Mouse (Mus musculus) liver, embryonic 16.5 days (tissue): ENCODE data around the gene Ide. TPM values are rescaled to one million over a fixed set of nuclear protein-coding genes. Genes with fewer than 3 reads are reported as not detected.

ENCODE experiments used
- ATAC-seq: fragments of 200-750 bp; cut with Nextera tagmentation; 2 replicates; pipeline ENCODE4 v1.8.0; 2017; ENCODE audit warnings: low read depth, mild to moderate bottlenecking, moderate number of reproducible peaks, moderate library complexity
- H3K27ac ChIP-seq: fragments of 300-500 bp; sonication (generic); 2 replicates; pipeline ENCODE4 v1.5.1; 2014; ENCODE audit warnings: mild to moderate bottlenecking, low read length
- H3K27me3 ChIP-seq: fragments of 300-500 bp; sonication (generic); 2 replicates; pipeline ENCODE4 v1.6.1; 2014; ENCODE audit warnings: low read depth, low read length, mixed read lengths; ENCODE audit not compliant: control insufficient read depth, insufficient read depth
- H3K36me3 ChIP-seq: fragments of 300-500 bp; sonication (generic); 2 replicates; pipeline ENCODE4 v1.6.1; 2014; ENCODE audit warnings: mild to moderate bottlenecking; ENCODE audit not compliant: control insufficient read depth, insufficient read depth
- H3K4me1 ChIP-seq: fragments of 300-500 bp; sonication (generic); 2 replicates; pipeline ENCODE4 v1.6.1; 2014; ENCODE audit warnings: low read depth, low read length, mixed read lengths; ENCODE audit not compliant: control insufficient read depth
- H3K4me2 ChIP-seq: fragments of 300-500 bp; sonication (generic); 2 replicates; pipeline ENCODE4 v1.6.1; 2014; ENCODE audit warnings: low read depth, low read length, mixed read lengths
- H3K4me3 ChIP-seq: fragments of 300-500 bp; sonication (generic); 2 replicates; pipeline ENCODE4 v1.5.1; 2014; ENCODE audit warnings: low read depth, mild to moderate bottlenecking, low read length
- H3K9ac ChIP-seq: fragments of 300-500 bp; sonication (generic); 2 replicates; pipeline ENCODE4 v1.6.1; 2014; ENCODE audit warnings: low read depth, low read length
- H3K9me3 ChIP-seq: fragments of 300-500 bp; sonication (generic); replicated peaks from 2 replicates; pipeline ENCODE4 v1.6.1; 2016; ENCODE audit warnings: low read length; ENCODE audit not compliant: control insufficient read depth
- WGBS: fragments of 180-500 bp; shearing (Covaris S2); extraction: QIAGEN DNeasy Blood & Tissue Kit; methylation state at CpG from one replicate; pipeline ENCODE4 v1.1.7; 2014; ENCODE audit not compliant: insufficient replicate concordance; 5-methylcytosine and 5-hydroxymethylcytosine counted together
- polyA plus RNA-seq: library from polyadenylated mRNA; unstranded; fragments of >200 nt; fragmentation: Nextera tagmentation; extraction: Ambion mirVana; gene quantifications from 2 replicates; pipeline ENCODE4 v1.2.1, GENCODE M21; 2015

Gene Ide
- polyA plus RNA-seq, 1 experiment from 2014 or later = 24.7 TPM

DNA sequence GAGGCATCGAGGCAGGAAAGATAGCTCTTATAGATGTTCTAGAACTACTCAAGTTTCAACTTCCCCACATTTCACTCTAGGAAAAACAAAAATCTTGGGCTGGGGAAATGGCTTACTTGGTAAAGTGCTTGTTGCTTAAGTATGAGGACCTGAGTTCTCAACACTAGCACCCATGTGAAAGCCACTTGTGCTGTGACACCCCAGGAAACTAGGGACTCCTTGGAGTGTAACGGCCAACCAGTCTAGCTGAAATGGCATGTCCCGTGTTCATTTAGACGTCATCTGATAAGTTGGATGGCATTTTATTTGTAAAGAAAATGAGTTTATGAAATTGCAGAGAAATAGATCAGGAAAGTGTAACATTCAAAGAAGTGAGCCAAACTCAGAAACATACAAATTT lies 32.3 kb upstream of the Ide start:
- WGBS = 70% methylated on average over 4 of the region's 4 CpGs
- ATAC-seq = no peak
- H3K36me3 ChIP-seq = no peaks in the 10 kb centered on the region
- H3K4me2 ChIP-seq = no peak overlapping the region
- no peaks in the 10 kb centered on the region for H3K9me3 ChIP-seq
- H3K4me3 ChIP-seq = no peak overlapping the region
- H3K27ac ChIP-seq = no peak overlapping the region
- H3K9ac ChIP-seq = no peak overlapping the region
- H3K4me1 ChIP-seq = no peaks in the 10 kb centered on the region
- H3K27me3 ChIP-seq = no peaks in the 10 kb centered on the region

DNA sequence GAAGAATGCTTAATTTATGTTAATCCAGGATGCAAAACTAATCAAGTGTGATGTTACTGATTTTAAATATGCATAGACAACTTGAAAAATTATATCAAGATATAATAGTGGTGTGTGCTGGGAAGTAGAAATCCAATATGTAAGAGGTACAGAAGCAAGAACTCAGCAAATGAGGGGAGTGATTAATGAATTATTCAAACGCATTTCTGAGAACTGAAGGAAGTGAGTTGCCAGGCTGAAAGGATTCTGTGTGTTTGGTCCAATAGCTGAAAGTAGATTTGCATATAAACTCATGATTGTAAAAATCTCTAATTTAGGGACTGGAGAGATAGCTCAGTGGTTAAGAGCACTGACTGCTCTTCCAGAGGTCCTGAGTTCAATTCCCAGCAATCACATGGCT lies 31.3 kb upstream of the Ide start:
- H3K9me3 ChIP-seq = no peaks in the 10 kb centered on the region
- no peaks in the 10 kb centered on the region for H3K36me3 ChIP-seq
- H3K4me2 ChIP-seq = no peak overlapping the region
- no peaks in the 10 kb centered on the region for H3K4me1 ChIP-seq
- no peak overlapping the region for H3K27ac ChIP-seq
- no peaks in the 10 kb centered on the region for H3K27me3 ChIP-seq
- H3K9ac ChIP-seq = no peak overlapping the region
- H3K4me3 ChIP-seq = no peak overlapping the region
- no peak for ATAC-seq
- 65% methylated on average over 1 of the region's 1 CpGs for WGBS

- WGBS = 64% methylated on average over 11 of the region's 11 CpGs
- 0 out of 2 replicates have a peak, but pooled peaks have one; percentile 39 for ATAC-seq
- H3K9me3 ChIP-seq = no peaks in the 10 kb centered on the region
These were observed 25.7 kb upstream of the Ide start for GRCm38 (mm10) chr19:37363128-37363939.

GRCm38 (mm10) chr19:37362545-37362944 lies 24.9 kb upstream of the Ide start:
- Histone ChIP-seq H3K9ac (no peak overlapping the region), H3K27me3 (no peaks in the 10 kb centered on the region), H3K27ac (no peak overlapping the region), H3K9me3 (no peaks in the 10 kb centered on the region), H3K4me3 (no peak overlapping the region), H3K36me3 (no peaks in the 10 kb centered on the region), H3K4me1 (no peaks in the 10 kb centered on the region; the same call in 1 of the 2 replicates), H3K4me2 (no peak overlapping the region)
- ATAC-seq = no peak
- WGBS = 53% methylated on average over 5 of the region's 5 CpGs

More at GRCm38 (mm10) chr19:37363128-37363939, 25.7 kb upstream of the Ide start:
- Histone ChIP-seq H3K4me1 (no peaks in the 10 kb centered on the region; the same call in 1 of the 2 replicates), H3K4me2 (no peak overlapping the region), H3K4me3 (no peak overlapping the region), H3K27ac (no peak overlapping the region), H3K36me3 (no peaks in the 10 kb centered on the region), H3K9ac (no peak overlapping the region), H3K27me3 (no peaks in the 10 kb centered on the region)

- H3K36me3 ChIP-seq = no peaks in the 10 kb centered on the region
- no peak overlapping the region for H3K27ac ChIP-seq
- no peak overlapping the region for H3K4me2 ChIP-seq
- H3K4me3 ChIP-seq = no peak overlapping the region
- no peak overlapping the region for H3K9ac ChIP-seq
- no peaks in the 10 kb centered on the region; the same call in 1 of the 2 replicates for H3K4me1 ChIP-seq
- 18% methylated on average over 5 of the region's 5 CpGs for WGBS
- no peak for ATAC-seq
- H3K9me3 ChIP-seq = no peaks in the 10 kb centered on the region
- H3K27me3 ChIP-seq = no peaks in the 10 kb centered on the region
These were observed 22.4 kb upstream of the Ide start for GRCm38 (mm10) chr19:37360044-37360443.

- Histone ChIP-seq H3K36me3 (peaks cover 5% of the 10 kb centered on the region; the same call in 1 of the 2 replicates), H3K27ac (no peak overlapping the region), H3K9ac (no peak overlapping the region), H3K9me3 (no peaks in the 10 kb centered on the region), H3K4me1 (peaks cover 5% of the 10 kb centered on the region; the same call in 1 of the 2 replicates), H3K4me3 (no peak overlapping the region), H3K4me2 (no peak overlapping the region), H3K27me3 (no peaks in the 10 kb centered on the region)
- WGBS = 80% methylated on average over 6 of the region's 6 CpGs
- ATAC-seq = no peak
These were observed 15.7 kb upstream of the Ide start for GRCm38 (mm10) chr19:37353331-37353730.

DNA sequence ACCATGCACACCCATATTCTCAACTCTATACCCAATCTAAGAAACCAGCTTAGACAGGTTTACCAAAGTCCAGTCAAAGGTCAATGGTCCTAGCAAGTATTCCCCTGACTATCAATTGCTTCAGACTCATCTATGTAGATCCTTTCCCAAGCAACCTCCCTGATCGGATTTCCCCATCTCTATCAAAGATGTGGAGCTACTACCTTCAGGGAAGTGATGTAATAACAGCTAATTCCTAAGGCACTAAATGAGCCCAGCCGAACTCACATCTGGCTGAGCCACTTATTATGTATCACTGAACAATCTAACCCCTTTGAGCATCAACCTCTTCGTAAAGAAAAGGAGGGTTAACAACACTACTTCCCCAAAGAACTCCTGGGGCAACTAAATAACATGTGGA lies 15.1 kb upstream of the Ide start:
- Histone ChIP-seq H3K4me2 (no peak overlapping the region), H3K9ac (no peak overlapping the region), H3K9me3 (no peaks in the 10 kb centered on the region), H3K27me3 (no peaks in the 10 kb centered on the region), H3K27ac (no peak overlapping the region), H3K4me1 (peaks cover 5% of the 10 kb centered on the region; the same call in 1 of the 2 replicates), H3K4me3 (no peak overlapping the region), H3K36me3 (peaks cover 5% of the 10 kb centered on the region; the same call in 1 of the 2 replicates)
- no peak for ATAC-seq
- 79% methylated on average over 3 of the region's 3 CpGs for WGBS

DNA sequence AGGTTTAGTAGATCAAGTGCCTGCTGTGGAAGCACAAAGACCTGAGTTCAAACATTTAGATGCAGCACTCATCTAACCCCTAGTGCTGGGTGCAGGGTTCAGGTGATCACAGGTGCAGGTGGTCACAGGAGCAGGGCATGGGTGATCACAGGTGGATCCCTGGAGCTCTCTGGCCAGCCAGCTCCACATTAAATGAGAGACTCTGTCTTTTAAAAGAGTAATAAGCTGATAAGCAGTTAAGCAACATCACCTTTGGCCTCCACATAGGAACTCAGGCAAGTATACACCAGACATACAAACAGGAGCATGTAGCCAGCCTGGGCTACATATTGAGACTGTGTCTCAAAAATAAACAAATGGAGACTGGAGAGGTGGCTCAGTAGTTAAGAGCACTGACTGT lies 11.3 kb upstream of the Ide start:
- Histone ChIP-seq H3K4me1 (peaks cover 5% of the 10 kb centered on the region; the same call in 1 of the 2 replicates), H3K27me3 (no peaks in the 10 kb centered on the region), H3K27ac (no peak overlapping the region), H3K36me3 (peaks cover 5% of the 10 kb centered on the region; the same call in 1 of the 2 replicates), H3K4me3 (no peak overlapping the region), H3K4me2 (no peak overlapping the region), H3K9me3 (no peaks in the 10 kb centered on the region), H3K9ac (no peak overlapping the region)
- no peak for ATAC-seq

DNA sequence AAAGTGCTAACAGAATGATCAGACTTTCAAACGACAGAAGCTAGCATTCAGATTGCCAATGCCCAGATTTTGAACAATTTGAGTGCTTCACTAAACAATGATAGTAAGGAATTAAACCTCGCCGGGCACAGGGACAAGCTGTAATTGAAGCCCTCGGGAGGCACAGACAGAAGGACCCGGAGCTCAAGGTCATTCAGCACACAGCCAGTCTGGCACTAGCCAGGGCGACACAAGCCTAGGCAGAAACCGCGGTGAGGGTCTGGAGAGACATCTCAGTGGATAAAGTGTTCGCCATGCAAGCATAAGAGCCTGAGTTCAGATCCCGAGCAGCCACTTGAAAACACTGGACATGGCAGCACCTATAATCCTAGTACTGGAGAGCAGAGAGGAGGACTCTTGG lies 10.7 kb upstream of the Ide start:
- WGBS = 77% methylated on average over 10 of the region's 10 CpGs
- no peak overlapping the region for H3K4me3 ChIP-seq
- ATAC-seq = no peak
- no peak overlapping the region for H3K4me2 ChIP-seq
- H3K27ac ChIP-seq = no peak overlapping the region
- no peaks in the 10 kb centered on the region for H3K9me3 ChIP-seq
- peaks cover 5% of the 10 kb centered on the region; the same call in 1 of the 2 replicates for H3K36me3 ChIP-seq
- peaks cover under 1% of the 10 kb centered on the region; the same call in 1 of the 2 replicates for H3K4me1 ChIP-seq
- no peaks in the 10 kb centered on the region for H3K27me3 ChIP-seq
- no peak overlapping the region for H3K9ac ChIP-seq
